Mouse (Mus musculus) forebrain, embryonic 16.5 days (tissue): Measurements from ENCODE around the gene Fam81a. TPM values are rescaled to one million over a fixed set of nuclear protein-coding genes. Genes with fewer than 3 reads are reported as not detected.
A peak's percentile ranks its signal among the peaks of the same experiment; 100 is the strongest.

Experiments
- ATAC-seq: fragments of 200-750 bp; cut with Nextera tagmentation; 2 replicates; pipeline ENCODE4 v1.8.0; 2017; ENCODE audit warnings: mild to moderate bottlenecking, moderate library complexity
- H3K27ac ChIP-seq: fragments of 300-500 bp; sonication (generic); 2 replicates; pipeline ENCODE4 v1.5.1; 2014; ENCODE audit warnings: low read length, control low read depth
- H3K27me3 ChIP-seq: fragments of 300-500 bp; sonication (generic); replicated peaks from 2 replicates; pipeline ENCODE4 v1.6.1; 2014; ENCODE audit warnings: low read length; ENCODE audit not compliant: control insufficient read depth, insufficient read depth
- H3K36me3 ChIP-seq: fragments of 300-500 bp; sonication (generic); 2 replicates; pipeline ENCODE4 v1.6.1; 2014; ENCODE audit not compliant: control insufficient read depth, insufficient read depth
- H3K4me1 ChIP-seq: fragments of 300-500 bp; sonication (generic); replicated peaks from 2 replicates; pipeline ENCODE4 v1.6.1; 2014; ENCODE audit warnings: low read length; ENCODE audit not compliant: control insufficient read depth, insufficient read depth
- H3K4me2 ChIP-seq: fragments of 300-500 bp; sonication (generic); 2 replicates; pipeline ENCODE4 v1.6.1; 2014; ENCODE audit warnings: mild to moderate bottlenecking, low read length, control low read depth
- H3K4me3 ChIP-seq: fragments of 300-500 bp; sonication (generic); replicated peaks from 2 replicates; pipeline ENCODE4 v1.5.1; 2014; ENCODE audit warnings: mild to moderate bottlenecking, low read length, control low read depth
- H3K9ac ChIP-seq: fragments of 300-500 bp; sonication (generic); replicated peaks from 2 replicates; pipeline ENCODE4 v1.6.1; 2014; ENCODE audit warnings: low read depth, low read length, control low read depth
- H3K9me3 ChIP-seq: fragments of 300-500 bp; sonication (generic); 2 replicates; pipeline ENCODE4 v1.6.1; 2016; ENCODE audit warnings: low read length; ENCODE audit not compliant: control insufficient read depth
- WGBS: fragments of 180-500 bp; shearing (Covaris S2); extraction: QIAGEN DNeasy Blood & Tissue Kit; methylation state at CpG from one replicate; pipeline ENCODE4 v1.1.7; 2014; 5-methylcytosine and 5-hydroxymethylcytosine counted together
- polyA plus RNA-seq: library from polyadenylated mRNA; unstranded; fragments of >200 nt; fragmentation: Nextera tagmentation; extraction: Ambion mirVana; gene quantifications from 2 replicates; pipeline ENCODE4 v1.2.1, GENCODE M21; 2015

Fam81a gene
- polyA plus RNA-seq, 1 experiment from 2014 or later = 14.4 TPM

- Histone ChIP-seq H3K27me3 (0 out of 2 replicates have a peak, but pooled peaks cover 2% of the 10 kb centered on the region), H3K27ac (no peak overlapping the region), H3K9ac (no peak overlapping the region), H3K9me3 (no peaks in the 10 kb centered on the region), H3K4me1 (peaks cover 11% of the 10 kb centered on the region), H3K36me3 (no peaks in the 10 kb centered on the region), H3K4me3 (no peak overlapping the region), H3K4me2 (no peak overlapping the region)
- WGBS = 76% methylated on average over 8 of the region's 8 CpGs
- no peak for ATAC-seq
Observed at GRCm38 (mm10) chr9:70143326-70143725, 966 bp upstream of the Fam81a start.

GRCm38 (mm10) chr9:70141885-70142326, 454 bp downstream of the Fam81a start:
- ATAC-seq = peak; percentile 16
- Histone ChIP-seq H3K36me3 (no peaks in the 10 kb centered on the region), H3K4me2 (peak overlapping the region; percentile 88), H3K9ac (peak overlapping the region; percentile 77; the same call in 1 of the 2 replicates), H3K27me3 (0 out of 2 replicates have a peak, but pooled peaks cover 2% of the 10 kb centered on the region), H3K9me3 (no peaks in the 10 kb centered on the region), H3K27ac (0 out of 2 replicates have a peak overlapping the region, but pooled peaks have one; percentile 25), H3K4me1 (peaks cover 11% of the 10 kb centered on the region), H3K4me3 (peak overlapping the region; percentile 76)
- WGBS = 5% methylated on average over 11 of the region's 11 CpGs

- H3K36me3 ChIP-seq = no peaks in the 10 kb centered on the region
Observed at GRCm38 (mm10) chr9:70140871-70141796, 1.2 kb downstream of the Fam81a start.

GRCm38 (mm10) chr9:70140340-70140739, 2.0 kb downstream of the Fam81a start:
- 52% methylated on average over 4 of the region's 4 CpGs for WGBS
- ATAC-seq = no peak
- H3K4me2 ChIP-seq = peak overlapping the region; percentile 88
- H3K9me3 ChIP-seq = no peaks in the 10 kb centered on the region
- H3K4me3 ChIP-seq = peak overlapping the region; percentile 76
- H3K27me3 ChIP-seq = 0 out of 2 replicates have a peak, but pooled peaks cover 2% of the 10 kb centered on the region
- H3K27ac ChIP-seq = no peak overlapping the region
- no peak overlapping the region; the same call in 1 of the 2 replicates for H3K9ac ChIP-seq
- H3K36me3 ChIP-seq = no peaks in the 10 kb centered on the region
- H3K4me1 ChIP-seq = peaks cover 11% of the 10 kb centered on the region

More at GRCm38 (mm10) chr9:70140871-70141796, 1.2 kb downstream of the Fam81a start:
- Histone ChIP-seq H3K9ac (peak overlapping the region; percentile 77), H3K27me3 (0 out of 2 replicates have a peak, but pooled peaks cover 2% of the 10 kb centered on the region), H3K4me1 (peaks cover 11% of the 10 kb centered on the region), H3K9me3 (no peaks in the 10 kb centered on the region), H3K27ac (peak overlapping the region; percentile 41; the same call in 1 of the 2 replicates), H3K4me3 (peak overlapping the region; percentile 76), H3K4me2 (peak overlapping the region; percentile 88)
- peak; percentile 96 for ATAC-seq
- WGBS = under 1% methylated on average over 72 of the region's 87 CpGs

GRCm38 (mm10) chr9:70139331-70139885, 3.0 kb downstream of the Fam81a start:
- Histone ChIP-seq H3K27me3 (0 out of 2 replicates have a peak, but pooled peaks cover 2% of the 10 kb centered on the region), H3K4me1 (peaks cover 11% of the 10 kb centered on the region), H3K27ac (no peak overlapping the region), H3K36me3 (no peaks in the 10 kb centered on the region), H3K9ac (no peak overlapping the region), H3K9me3 (no peaks in the 10 kb centered on the region), H3K4me3 (no peak overlapping the region), H3K4me2 (no peak overlapping the region)
- no peak for ATAC-seq
- 63% methylated on average over 7 of the region's 7 CpGs for WGBS

GRCm38 (mm10) chr9:70138511-70138910, 3.8 kb downstream of the Fam81a start:
- H3K27me3 ChIP-seq = 0 out of 2 replicates have a peak, but pooled peaks cover 2% of the 10 kb centered on the region
- 52% methylated on average over 7 of the region's 7 CpGs for WGBS
- H3K4me1 ChIP-seq = peaks cover 11% of the 10 kb centered on the region
- H3K4me3 ChIP-seq = no peak overlapping the region
- H3K27ac ChIP-seq = no peak overlapping the region
- no peak for ATAC-seq
- no peak overlapping the region for H3K4me2 ChIP-seq
- no peaks in the 10 kb centered on the region for H3K9me3 ChIP-seq
- H3K9ac ChIP-seq = no peak overlapping the region
- H3K36me3 ChIP-seq = no peaks in the 10 kb centered on the region

GRCm38 (mm10) chr9:70137991-70138390, 4.4 kb downstream of the Fam81a start:
- no peaks in the 10 kb centered on the region for H3K27me3 ChIP-seq
- H3K36me3 ChIP-seq = no peaks in the 10 kb centered on the region
- H3K4me2 ChIP-seq = no peak overlapping the region
- no peak overlapping the region for H3K4me3 ChIP-seq
- no peaks in the 10 kb centered on the region for H3K9me3 ChIP-seq
- ATAC-seq = no peak
- H3K27ac ChIP-seq = no peak overlapping the region
- H3K9ac ChIP-seq = no peak overlapping the region
- 59% methylated on average over 5 of the region's 5 CpGs for WGBS
- peaks cover 11% of the 10 kb centered on the region for H3K4me1 ChIP-seq

- no peaks in the 10 kb centered on the region for H3K9me3 ChIP-seq
- no peaks in the 10 kb centered on the region for H3K36me3 ChIP-seq
- no peaks in the 10 kb centered on the region for H3K27me3 ChIP-seq
- H3K4me3 ChIP-seq = no peak overlapping the region
- ATAC-seq = no peak
- no peak overlapping the region for H3K27ac ChIP-seq
- no peak overlapping the region for H3K4me2 ChIP-seq
- no peak overlapping the region for H3K9ac ChIP-seq
- H3K4me1 ChIP-seq = no peaks in the 10 kb centered on the region
- 90% methylated on average over 1 of the region's 1 CpGs for WGBS
Observed at GRCm38 (mm10) chr9:70135186-70135585, 7.2 kb downstream of the Fam81a start.

GRCm38 (mm10) chr9:70134716-70135115, 7.6 kb downstream of the Fam81a start:
- Histone ChIP-seq H3K4me1 (no peaks in the 10 kb centered on the region), H3K4me3 (no peak overlapping the region), H3K9ac (no peak overlapping the region), H3K4me2 (no peak overlapping the region), H3K27me3 (no peaks in the 10 kb centered on the region), H3K36me3 (no peaks in the 10 kb centered on the region), H3K27ac (no peak overlapping the region), H3K9me3 (no peaks in the 10 kb centered on the region)
- WGBS = 77% methylated on average over 5 of the region's 5 CpGs
- no peak for ATAC-seq
